Mouse (Mus musculus): Measurements from ENCODE around the gene Frzb. TPM values are rescaled to one million over a fixed set of nuclear protein-coding genes. Genes with fewer than 3 reads are reported as not detected.

Gene Frzb
- polyA plus RNA-seq, 2 experiments = 0.37 to 0.39 TPM

DNA sequence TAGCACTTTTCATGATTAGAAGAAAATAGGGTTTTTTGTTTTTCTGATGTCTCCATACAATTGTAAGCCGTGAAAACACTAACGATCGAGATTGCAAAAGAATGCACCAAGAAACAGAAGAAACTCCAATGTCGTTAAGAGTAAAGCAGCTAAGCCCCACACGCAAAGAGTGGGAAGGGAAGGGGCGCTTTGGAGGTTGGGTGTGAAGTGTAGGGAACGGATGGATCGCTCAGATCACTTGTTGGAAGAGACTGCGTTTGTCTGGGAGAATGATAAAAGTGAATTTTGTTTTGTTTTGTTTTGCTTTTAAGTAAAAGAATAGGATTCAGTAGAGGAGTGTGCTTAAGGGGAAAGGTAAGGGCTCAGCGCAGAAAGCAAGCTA, 1.5 kb downstream of the Frzb start:
- Histone ChIP-seq H3K36me3 (replicated peaks; ENCODE audit: control insufficient read depth, insufficient read depth, low read depth) (no peaks in the 10 kb centered on the region), H3K27ac (no peak overlapping the region), H3K4me1 (replicated peaks; ENCODE audit: control insufficient read depth in 2 of 2, insufficient read depth in 2 of 2, low read length in 1 of 2) (no peaks in the 10 kb centered on the region), H3K4me2 (ENCODE audit: low read depth) (peak overlapping the region; percentile 65), H3K9ac (replicated peaks) (no peak overlapping the region), H3K4me3 (ENCODE audit: insufficient read depth in 1 of 2, low read depth in 2 of 2, low read length in 2 of 2) (peak overlapping the region in 1 of 2 experiments; percentile 45; a peak in 2 of 4 replicates), H3K27me3 (ENCODE audit: control insufficient read depth, insufficient read depth, low read length) (peaks cover 46% of the 10 kb centered on the region), H3K9me3 (ENCODE audit: control insufficient read depth, low read length) (no peaks in the 10 kb centered on the region)
- no peak for DNase-seq (ENCODE audit: low read depth in 3 of 3, low spot score in 3 of 3)
- ATAC-seq (ENCODE audit: insufficient read depth) = no peak
- no peak for TF ChIP-seq EP300 (IDR thresholded peaks at IDR 0.05; ENCODE audit: low read depth)
- TF ChIP-seq CTCF (IDR thresholded peaks at IDR 0.05; ENCODE audit: low read depth) = no peak
- 7% methylated on average over 10 of the region's 10 CpGs for WGBS (ENCODE audit: insufficient replicate concordance)

- 47% methylated on average over 10 of the region's 10 CpGs for WGBS (ENCODE audit: insufficient replicate concordance)
- DNase-seq (ENCODE audit: low read depth in 3 of 3, low spot score in 3 of 3) = no peak
- Histone ChIP-seq H3K27me3 (ENCODE audit: control insufficient read depth, insufficient read depth, low read length) (peaks cover 46% of the 10 kb centered on the region), H3K9ac (replicated peaks) (no peak overlapping the region), H3K36me3 (replicated peaks; ENCODE audit: control insufficient read depth, insufficient read depth, low read depth) (no peaks in the 10 kb centered on the region), H3K4me1 (replicated peaks; ENCODE audit: control insufficient read depth in 2 of 2, insufficient read depth in 2 of 2, low read length in 1 of 2) (no peaks in the 10 kb centered on the region), H3K4me2 (ENCODE audit: low read depth) (no peak overlapping the region), H3K4me3 (ENCODE audit: insufficient read depth in 1 of 2, low read depth in 2 of 2, low read length in 2 of 2) (no peak overlapping the region), H3K27ac (no peak overlapping the region), H3K9me3 (ENCODE audit: control insufficient read depth, low read length) (no peaks in the 10 kb centered on the region)
- no peak for ATAC-seq (ENCODE audit: insufficient read depth)
- no peak for TF ChIP-seq EP300 (IDR thresholded peaks at IDR 0.05; ENCODE audit: low read depth)
These were observed 1.9 kb downstream of the Frzb start for GRCm38 (mm10) chr2:80445491-80445890.

GRCm38 (mm10) chr2:80444418-80445365, 2.7 kb downstream of the Frzb start:
- no peak overlapping the region for H3K4me2 ChIP-seq (ENCODE audit: low read depth)
- TF ChIP-seq EP300 (IDR thresholded peaks at IDR 0.05; ENCODE audit: low read depth) (no peak), CTCF (IDR thresholded peaks at IDR 0.05; ENCODE audit: low read depth) (no peak)
- no peaks in the 10 kb centered on the region for H3K4me1 ChIP-seq (replicated peaks; ENCODE audit: control insufficient read depth in 2 of 2, insufficient read depth in 2 of 2, low read length in 1 of 2)
- H3K4me3 ChIP-seq (ENCODE audit: insufficient read depth in 1 of 2, low read depth in 2 of 2, low read length in 2 of 2) = no peak overlapping the region
- no peaks in the 10 kb centered on the region for H3K9me3 ChIP-seq (ENCODE audit: control insufficient read depth, low read length)
- ATAC-seq (ENCODE audit: insufficient read depth) (no peak), DNase-seq (ENCODE audit: low read depth in 3 of 3, low spot score in 3 of 3) (no peak)
- H3K36me3 ChIP-seq (replicated peaks; ENCODE audit: control insufficient read depth, insufficient read depth, low read depth) = no peaks in the 10 kb centered on the region
- no peak overlapping the region for H3K27ac ChIP-seq
- WGBS (ENCODE audit: insufficient replicate concordance) = 63% methylated on average over 14 of the region's 14 CpGs
- peaks cover 46% of the 10 kb centered on the region for H3K27me3 ChIP-seq (ENCODE audit: control insufficient read depth, insufficient read depth, low read length)
- no peak overlapping the region for H3K9ac ChIP-seq (replicated peaks)

GRCm38 (mm10) chr2:80443962-80444361, 3.5 kb downstream of the Frzb start:
- Histone ChIP-seq H3K4me2 (ENCODE audit: low read depth) (no peak overlapping the region), H3K27ac (no peak overlapping the region), H3K4me1 (replicated peaks; ENCODE audit: control insufficient read depth in 2 of 2, insufficient read depth in 2 of 2, low read length in 1 of 2) (no peaks in the 10 kb centered on the region), H3K9ac (replicated peaks) (no peak overlapping the region), H3K9me3 (ENCODE audit: control insufficient read depth, low read length) (no peaks in the 10 kb centered on the region), H3K36me3 (replicated peaks; ENCODE audit: control insufficient read depth, insufficient read depth, low read depth) (no peaks in the 10 kb centered on the region), H3K27me3 (ENCODE audit: control insufficient read depth, insufficient read depth, low read length) (peaks cover 46% of the 10 kb centered on the region), H3K4me3 (ENCODE audit: insufficient read depth in 1 of 2, low read depth in 2 of 2, low read length in 2 of 2) (no peak overlapping the region)
- peak; percentile 47 for TF ChIP-seq CTCF (IDR thresholded peaks at IDR 0.05; ENCODE audit: low read depth)
- no peak for TF ChIP-seq EP300 (IDR thresholded peaks at IDR 0.05; ENCODE audit: low read depth)
- DNase-seq (ENCODE audit: low read depth in 3 of 3, low spot score in 3 of 3) (no peak), ATAC-seq (ENCODE audit: insufficient read depth) (no peak)
- WGBS (ENCODE audit: insufficient replicate concordance) = 69% methylated on average over 2 of the region's 2 CpGs

- no peaks in the 10 kb centered on the region for H3K4me1 ChIP-seq (replicated peaks; ENCODE audit: control insufficient read depth in 2 of 2, insufficient read depth in 2 of 2, low read length in 1 of 2)
These were observed 6.0 kb downstream of the Frzb start for GRCm38 (mm10) chr2:80441386-80441785.

More at GRCm38 (mm10) chr2:80441386-80441785, 6.0 kb downstream of the Frzb start:
- ATAC-seq (ENCODE audit: insufficient read depth) (no peak), DNase-seq (ENCODE audit: low read depth in 3 of 3, low spot score in 3 of 3) (no peak)
- no peaks in the 10 kb centered on the region for H3K9me3 ChIP-seq (ENCODE audit: control insufficient read depth, low read length)
- no peak overlapping the region for H3K4me3 ChIP-seq (ENCODE audit: insufficient read depth in 1 of 2, low read depth in 2 of 2, low read length in 2 of 2)
- H3K27me3 ChIP-seq (ENCODE audit: control insufficient read depth, insufficient read depth, low read length) = peaks cover 22% of the 10 kb centered on the region
- no peaks in the 10 kb centered on the region for H3K36me3 ChIP-seq (replicated peaks; ENCODE audit: control insufficient read depth, insufficient read depth, low read depth)
- H3K4me2 ChIP-seq (ENCODE audit: low read depth) = no peak overlapping the region
- no peak overlapping the region for H3K9ac ChIP-seq (replicated peaks)
- TF ChIP-seq EP300 (IDR thresholded peaks at IDR 0.05; ENCODE audit: low read depth) (no peak), CTCF (IDR thresholded peaks at IDR 0.05; ENCODE audit: low read depth) (no peak)
- no peak overlapping the region for H3K27ac ChIP-seq
- 78% methylated on average over 3 of the region's 3 CpGs for WGBS (ENCODE audit: insufficient replicate concordance)

Measured in liver, embryonic 14.5 days (tissue).